In genomic region chr2:23015335-23015734, GRCm38 (mm10) we compare ENCODE assay signal across 16 mouse cellular contexts. TPM values are rescaled to one million over a fixed set of nuclear protein-coding genes. Genes with fewer than 3 reads are reported as not detected.
DNase-seq lines count a peak whose midpoint lies in the region; ATAC-seq and TF ChIP-seq lines count a peak whose summit lies in the region.
"Had no signal": no experiment of that assay in that cellular context is flagged by ENCODE, and none has a peak within 500 bp of the region (broad histone marks: within the 10 kb centered on the region; RNA-seq: fewer than 3 reads in every experiment).

No protein-coding gene starts in this region.

- 53% methylated on average over 18 of the region's 18 CpGs for WGBS in hindbrain, embryonic 15.5 days
- WGBS in hindbrain, embryonic 16.5 days, result 55% methylated on average over 18 of the region's 18 CpGs
- 72% methylated on average over 18 of the region's 18 CpGs for WGBS in liver, embryonic 14.5 days (ENCODE audit: insufficient replicate concordance)
- 63% methylated on average over 18 of the region's 18 CpGs for WGBS in liver, embryonic 11.5 days
- 44% methylated on average over 18 of the region's 18 CpGs for WGBS in embryonic facial prominence, embryonic 13.5 days

- no peak for TF ChIP-seq EP300 in liver, embryonic 14.5 days (IDR thresholded peaks at IDR 0.05; ENCODE audit: low read depth)
- no peak for TF ChIP-seq EP300 in ES-Bruce4 (IDR thresholded peaks at IDR 0.05; ENCODE audit: insufficient read depth, low read depth, low read length)

- H3K9ac ChIP-seq in hindbrain, embryonic 15.5 days, result no peak overlapping the region
- H3K9ac ChIP-seq in hindbrain, embryonic 16.5 days (ENCODE audit: low read depth, low read length), result no peak overlapping the region
- no peak overlapping the region for H3K9ac ChIP-seq in liver, embryonic 14.5 days (replicated peaks)
- no peak overlapping the region for H3K9ac ChIP-seq in liver, embryonic 11.5 days (ENCODE audit: low read depth, low read length)
- no peak overlapping the region for H3K9ac ChIP-seq in ES-Bruce4 (ENCODE audit: low read depth, poor library complexity, severe bottlenecking)
- H3K9ac ChIP-seq in embryonic facial prominence, embryonic 13.5 days, result no peak overlapping the region

- TF ChIP-seq POLR2A in ES-Bruce4 (IDR thresholded peaks at IDR 0.05; ENCODE audit: insufficient read depth, low read length), result no peak

- no peak for DNase-seq in liver, embryonic 14.5 days (ENCODE audit: low read depth in 3 of 3, low spot score in 3 of 3)
- DNase-seq in liver, embryonic 11.5 days (ENCODE audit: low spot score), result no peak
- DNase-seq in adrenal gland, adult 8-10 months, result no peak
- DNase-seq: adrenal gland, adult 2 months; cerebellum, postnatal 14 days; gastrocnemius, adult 2 months; kidney, adult 18-20 months; left cerebral cortex, postnatal 4 days; right cerebral cortex, postnatal 25 days; thymus, postnatal 36 days had no signal

- no peaks in the 10 kb centered on the region for H3K36me3 ChIP-seq in hindbrain, embryonic 15.5 days
- H3K36me3 ChIP-seq in hindbrain, embryonic 16.5 days (ENCODE audit: control insufficient read depth, insufficient read depth, low read length), result no peaks in the 10 kb centered on the region
- H3K36me3 ChIP-seq in liver, embryonic 14.5 days (replicated peaks; ENCODE audit: control insufficient read depth, insufficient read depth, low read depth), result no peaks in the 10 kb centered on the region
- H3K36me3 ChIP-seq in liver, embryonic 11.5 days (ENCODE audit: control insufficient read depth, insufficient read depth, low read length), result no peaks in the 10 kb centered on the region
- no peaks in the 10 kb centered on the region for H3K36me3 ChIP-seq in ES-Bruce4 (ENCODE audit: control insufficient read depth, insufficient read depth, low read length, poor library complexity, severe bottlenecking)
- H3K36me3 ChIP-seq in embryonic facial prominence, embryonic 13.5 days, result peaks cover 4% of the 10 kb centered on the region; the same call in 1 of the 2 replicates

- H3K27me3 ChIP-seq in hindbrain, embryonic 15.5 days, result no peaks in the 10 kb centered on the region
- no peaks in the 10 kb centered on the region for H3K27me3 ChIP-seq in hindbrain, embryonic 16.5 days (replicated peaks; ENCODE audit: control insufficient read depth, insufficient read depth, low read length)
- H3K27me3 ChIP-seq in liver, embryonic 14.5 days (ENCODE audit: control insufficient read depth, insufficient read depth, low read length), result no peaks in the 10 kb centered on the region
- H3K27me3 ChIP-seq in liver, embryonic 11.5 days (replicated peaks; ENCODE audit: control insufficient read depth, insufficient read depth, low read length), result no peaks in the 10 kb centered on the region
- no peaks in the 10 kb centered on the region for H3K27me3 ChIP-seq in ES-Bruce4 (ENCODE audit: control insufficient read depth, insufficient read depth, low read length, poor library complexity, severe bottlenecking)
- no peaks in the 10 kb centered on the region for H3K27me3 ChIP-seq in embryonic facial prominence, embryonic 13.5 days

- no peak overlapping the region for H3K27ac ChIP-seq in hindbrain, embryonic 15.5 days (replicated peaks)
- no peak overlapping the region for H3K27ac ChIP-seq in hindbrain, embryonic 16.5 days (ENCODE audit: low read depth, low read length)
- no peak overlapping the region for H3K27ac ChIP-seq in liver, embryonic 14.5 days
- no peak overlapping the region for H3K27ac ChIP-seq in liver, embryonic 11.5 days (ENCODE audit: low read depth, low read length)
- H3K27ac ChIP-seq in ES-Bruce4 (ENCODE audit: insufficient read depth, low read length), result no peak overlapping the region
- H3K27ac ChIP-seq in embryonic facial prominence, embryonic 13.5 days, result no peak overlapping the region

- ATAC-seq in hindbrain, embryonic 15.5 days (ENCODE audit: low FRiP score, low read depth), result peak; percentile 54; the same call in 1 of the 2 replicates
- ATAC-seq in hindbrain, embryonic 16.5 days, result no peak
- ATAC-seq in liver, embryonic 14.5 days (ENCODE audit: insufficient read depth), result 0 out of 2 replicates have a peak, but pooled peaks have one; percentile 37
- no peak for ATAC-seq in liver, embryonic 11.5 days (replicated peaks; ENCODE audit: low FRiP score)
- ATAC-seq in embryonic facial prominence, embryonic 13.5 days (ENCODE audit: insufficient number of reproducible peaks, insufficient read depth, low FRiP score, low TSS enrichment, low read depth), result peak; percentile 56; the same call in 1 of the 2 replicates
- ATAC-seq: CD4-positive, CD25-positive, alpha-beta regulatory T cell, adult 4 months; forebrain, embryonic 14.5 days had no signal

- no peak overlapping the region for H3K4me2 ChIP-seq in hindbrain, embryonic 15.5 days
- H3K4me2 ChIP-seq in hindbrain, embryonic 16.5 days (ENCODE audit: low read length), result no peak overlapping the region
- H3K4me2 ChIP-seq in liver, embryonic 14.5 days (ENCODE audit: low read depth), result no peak overlapping the region
- H3K4me2 ChIP-seq in liver, embryonic 11.5 days, result no peak overlapping the region
- no peak overlapping the region for H3K4me2 ChIP-seq in embryonic facial prominence, embryonic 13.5 days

- H3K4me3 ChIP-seq in hindbrain, embryonic 15.5 days, result no peak overlapping the region
- H3K4me3 ChIP-seq in hindbrain, embryonic 16.5 days (ENCODE audit: low read length), result no peak overlapping the region
- no peak overlapping the region for H3K4me3 ChIP-seq in liver, embryonic 14.5 days (ENCODE audit: insufficient read depth in 1 of 2, low read depth in 2 of 2, low read length in 2 of 2)
- no peak overlapping the region for H3K4me3 ChIP-seq in liver, embryonic 11.5 days (ENCODE audit: low read depth, low read length)
- H3K4me3 ChIP-seq in ES-Bruce4 (ENCODE audit: low read depth, low read length), result 0 out of 2 replicates have a peak overlapping the region, but pooled peaks have one; percentile 4
- H3K4me3 ChIP-seq in embryonic facial prominence, embryonic 13.5 days, result no peak overlapping the region
- H3K4me3 ChIP-seq: gastrocnemius, adult 2 months had no signal

- H3K4me1 ChIP-seq in hindbrain, embryonic 15.5 days (replicated peaks), result peaks cover 5% of the 10 kb centered on the region; the same call in 1 of the 2 replicates
- H3K4me1 ChIP-seq in hindbrain, embryonic 16.5 days (ENCODE audit: control insufficient read depth, insufficient read depth, low read depth, low read length), result no peaks in the 10 kb centered on the region
- H3K4me1 ChIP-seq in liver, embryonic 14.5 days (replicated peaks; ENCODE audit: control insufficient read depth in 2 of 2, insufficient read depth in 2 of 2, low read length in 1 of 2), result peaks cover 2 to 9% of the 10 kb centered on the region in 2 experiments; a peak in 1 of 4 replicates
- peaks cover 9% of the 10 kb centered on the region; the same call in 1 of the 2 replicates for H3K4me1 ChIP-seq in liver, embryonic 11.5 days (replicated peaks; ENCODE audit: control insufficient read depth, insufficient read depth, low read length)
- H3K4me1 ChIP-seq in ES-Bruce4 (ENCODE audit: control insufficient read depth, insufficient read depth, low read length), result no peaks in the 10 kb centered on the region
- H3K4me1 ChIP-seq in embryonic facial prominence, embryonic 13.5 days, result peaks cover 7% of the 10 kb centered on the region; the same call in 1 of the 2 replicates

- H3K9me3 ChIP-seq in hindbrain, embryonic 15.5 days, result no peaks in the 10 kb centered on the region
- H3K9me3 ChIP-seq in hindbrain, embryonic 16.5 days (ENCODE audit: control insufficient read depth, low read length), result no peaks in the 10 kb centered on the region
- H3K9me3 ChIP-seq in liver, embryonic 14.5 days (ENCODE audit: control insufficient read depth, low read length), result no peaks in the 10 kb centered on the region
- H3K9me3 ChIP-seq in liver, embryonic 11.5 days (ENCODE audit: control insufficient read depth, low read length), result no peaks in the 10 kb centered on the region
- H3K9me3 ChIP-seq in ES-Bruce4 (replicated peaks; ENCODE audit: control insufficient read depth, insufficient read depth, low read length, poor library complexity, severe bottlenecking), result no peaks in the 10 kb centered on the region
- H3K9me3 ChIP-seq in embryonic facial prominence, embryonic 13.5 days, result no peaks in the 10 kb centered on the region

- no peak for TF ChIP-seq CTCF in liver, embryonic 14.5 days (IDR thresholded peaks at IDR 0.05; ENCODE audit: low read depth)
- no peak for TF ChIP-seq CTCF in ES-Bruce4 (IDR thresholded peaks at IDR 0.05; ENCODE audit: low read depth, low read length)

RNA-seq across cellular contexts. Expression of gene Abi1, which starts 24.7 kb away (rescaled TPM):
- polyA plus RNA-seq in hindbrain, embryonic 15.5 days (2015; fragmentation: Nextera tagmentation; extraction: Ambion mirVana), result 57.3 and 60.9 TPM in 2 replicates
- 63.1 and 64.8 TPM in 2 replicates for polyA plus RNA-seq in hindbrain, embryonic 16.5 days (2015; fragmentation: Nextera tagmentation; extraction: Ambion mirVana)
- polyA plus RNA-seq in liver, embryonic 14.5 days (2012; rRNA removed), result 22.4 and 24.4 TPM in 2 replicates
- 14.8 and 16.2 TPM in 2 replicates for polyA plus RNA-seq in liver, embryonic 14.5 days (2014; fragmentation: Nextera tagmentation; extraction: Ambion mirVana)
- 31.2 and 33.3 TPM in 2 replicates for polyA plus RNA-seq in liver, embryonic 11.5 days (2014; fragmentation: Nextera tagmentation; extraction: Ambion mirVana)
- polyA plus RNA-seq in ES-Bruce4 (2011; ENCODE audit: insufficient read depth, insufficient read length, low read depth, missing spikeins), result 103 and 104 TPM in 2 replicates
- polyA plus RNA-seq in embryonic facial prominence, embryonic 13.5 days (2015; fragmentation: Nextera tagmentation; extraction: Ambion mirVana), result 41.7 and 45.6 TPM in 2 replicates
- total RNA-seq in adrenal gland, adult 8-10 months (2022), result 10 to 100 TPM; 59.0 to 81.6 (median 75.0) TPM

RNA-seq across cellular contexts. Expression of gene Acbd5, which starts 52.6 kb away (rescaled TPM):
- 74.0 and 78.3 TPM in 2 replicates for polyA plus RNA-seq in hindbrain, embryonic 15.5 days (2015; fragmentation: Nextera tagmentation; extraction: Ambion mirVana)
- polyA plus RNA-seq in hindbrain, embryonic 16.5 days (2015; fragmentation: Nextera tagmentation; extraction: Ambion mirVana), result 68.2 and 79.7 TPM in 2 replicates
- 3.2 and 6.1 TPM in 2 replicates for polyA plus RNA-seq in liver, embryonic 14.5 days (2012; rRNA removed)
- polyA plus RNA-seq in liver, embryonic 14.5 days (2014; fragmentation: Nextera tagmentation; extraction: Ambion mirVana), result 10.4 and 11.1 TPM in 2 replicates
- 17.9 and 20.4 TPM in 2 replicates for polyA plus RNA-seq in liver, embryonic 11.5 days (2014; fragmentation: Nextera tagmentation; extraction: Ambion mirVana)
- polyA plus RNA-seq in ES-Bruce4 (2011; ENCODE audit: insufficient read depth, insufficient read length, low read depth, missing spikeins), result 26.6 and 35.5 TPM in 2 replicates
- 36.9 and 39.8 TPM in 2 replicates for polyA plus RNA-seq in embryonic facial prominence, embryonic 13.5 days (2015; fragmentation: Nextera tagmentation; extraction: Ambion mirVana)
- total RNA-seq in adrenal gland, adult 8-10 months (2022), result 100 to 1,000 TPM in 2 of 4 experiments, 10 to 100 TPM in 2; 75.9 to 121 (median 96.1) TPM

Comparison
In these comparisons a context has a peak if more than half of its experiments do, and no peak if none do; other contexts are left out.
1. ATAC-seq: peak in hindbrain, embryonic 15.5 days (single experiment), liver, embryonic 14.5 days (single experiment) and embryonic facial prominence, embryonic 13.5 days (single experiment); none in hindbrain, embryonic 16.5 days (single experiment) and liver, embryonic 11.5 days (single experiment).